Mouse (Mus musculus): ENCODE measurements around the gene Fhit.
A peak's percentile ranks its signal among the peaks of the same experiment; 100 is the strongest.
"Not testable (repeated sequence)": the region's sequence is repeated elsewhere in the genome, so short reads cannot be mapped to it uniquely, and the experiment has no call there.

The Fhit gene

GRCm38 (mm10) chr14:11161751-11162231, at the start of gene Fhit:
Fhit (minus strand) TSS chr14:11162035.
- DNase-seq (ENCODE audit: extremely low spot score): peak; percentile 83

- no peak for DNase-seq (ENCODE audit: extremely low spot score)
Observed at GRCm38 (mm10) chr14:11206786-11207185, 45.0 kb upstream of the Fhit start.

GRCm38 (mm10) chr14:11160806-11161450, 907 bp downstream of the Fhit start:
- DNase-seq (ENCODE audit: extremely low spot score): peak; percentile 77

- no peak for DNase-seq (ENCODE audit: extremely low spot score)
Observed at GRCm38 (mm10) chr14:11159641-11160040, 2.2 kb downstream of the Fhit start.

GRCm38 (mm10) chr14:11159021-11159420, 2.8 kb downstream of the Fhit start:
- DNase-seq (ENCODE audit: extremely low spot score): no peak

GRCm38 (mm10) chr14:11157741-11158140, 4.1 kb downstream of the Fhit start:
- DNase-seq (ENCODE audit: extremely low spot score): no peak

- no peak for DNase-seq (ENCODE audit: extremely low spot score)
Observed at GRCm38 (mm10) chr14:11151634-11152321, 10.1 kb downstream of the Fhit start.

GRCm38 (mm10) chr14:11133787-11134735, 27.8 kb downstream of the Fhit start:
- DNase-seq (ENCODE audit: extremely low spot score): no peak

- no peak for DNase-seq (ENCODE audit: extremely low spot score)
Observed at GRCm38 (mm10) chr14:11132637-11133474, 29.0 kb downstream of the Fhit start.

- DNase-seq (ENCODE audit: extremely low spot score): no peak
Observed at GRCm38 (mm10) chr14:11125096-11125495, 36.7 kb downstream of the Fhit start.

- DNase-seq (ENCODE audit: extremely low spot score): no peak
Observed at GRCm38 (mm10) chr14:11119076-11119475, 42.8 kb downstream of the Fhit start.

GRCm38 (mm10) chr14:11085596-11085995, 76.2 kb downstream of the Fhit start:
- DNase-seq (ENCODE audit: extremely low spot score): no peak

GRCm38 (mm10) chr14:11083946-11084345, 77.9 kb downstream of the Fhit start:
- DNase-seq (ENCODE audit: extremely low spot score): no peak

- no peak for DNase-seq (ENCODE audit: extremely low spot score)
Observed at GRCm38 (mm10) chr14:11083462-11083861, 78.4 kb downstream of the Fhit start.

GRCm38 (mm10) chr14:11063594-11063993, 98.2 kb downstream of the Fhit start:
- no peak for DNase-seq (ENCODE audit: extremely low spot score)

- DNase-seq (ENCODE audit: extremely low spot score): no peak
Observed at GRCm38 (mm10) chr14:11060221-11060620, 101.6 kb downstream of the Fhit start.

GRCm38 (mm10) chr14:11039503-11040300, 122.1 kb downstream of the Fhit start:
- not testable (repeated sequence) for DNase-seq (ENCODE audit: extremely low spot score)

GRCm38 (mm10) chr14:11021391-11021790, 140.4 kb downstream of the Fhit start:
- no peak for DNase-seq (ENCODE audit: extremely low spot score)

- no peak for DNase-seq (ENCODE audit: extremely low spot score)
Observed at GRCm38 (mm10) chr14:10978651-10979050, 183.2 kb downstream of the Fhit start.

GRCm38 (mm10) chr14:10941647-10942046, 220.2 kb downstream of the Fhit start:
- DNase-seq (ENCODE audit: extremely low spot score): no peak
